Mouse (Mus musculus) B cell, adult 67 days (primary cell): Measurements from ENCODE around the gene Mrgpra2b. TPM values are rescaled to one million over a fixed set of nuclear protein-coding genes. Genes with fewer than 3 reads are reported as not detected.

ENCODE experiments used
- total RNA-seq, 2 experiments: library from RNA; stranded (reverse); gene quantifications; 4 replicates each; pipeline ENCODE4 v1.2.4; 2023

Gene Mrgpra2b
- not detected for total RNA-seq

GRCm38 (mm10) chr7:47528762-47529161 lies at the start of gene Mrgpra2b:
TSS of gene Mrgpra2b (minus strand) at chr7:47528862.

DNA sequence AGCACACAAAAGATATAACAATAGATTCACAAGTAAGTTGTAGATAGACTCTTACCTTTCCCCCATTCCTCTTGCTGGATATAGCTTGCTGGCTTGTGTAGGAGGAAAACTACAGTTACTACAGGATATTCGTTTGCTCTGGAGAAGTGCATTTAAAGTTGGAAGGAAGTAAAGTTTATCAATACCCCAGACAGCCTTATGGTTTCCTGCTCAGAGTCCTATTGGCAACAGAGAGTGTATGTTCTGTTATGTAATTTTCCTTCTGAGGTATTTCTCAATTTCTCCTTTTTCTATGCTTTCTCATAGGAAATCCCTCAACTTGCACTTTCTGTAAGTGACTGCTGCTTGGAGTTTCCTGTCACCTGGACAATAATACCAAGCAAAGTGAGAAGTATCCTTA lies 76.6 kb downstream of the Mrgpra2b start, which contains the start of gene Mrgpra2a:
Gene Mrgpra2a (minus strand): TSS at position 125 of the 400 bp plus-strand sequence.

Other genes starting within 250 kb of the Mrgpra2b start
- not detected for gene Mrgpra1, start 174.6 kb downstream of the Mrgpra2b start, total RNA-seq
- gene Mrgpra2a, start 76.7 kb downstream of the Mrgpra2b start, total RNA-seq, result not detected
- not detected for gene Mrgpra3, start 72.5 kb upstream of the Mrgpra2b start, total RNA-seq